Mouse (Mus musculus) gastrocnemius, postnatal 25 days (tissue): Measurements from ENCODE around the gene Nsun4. TPM values are rescaled to one million over a fixed set of nuclear protein-coding genes. Genes with fewer than 3 reads are reported as not detected.
A peak's percentile ranks its signal among the peaks of the same experiment; 100 is the strongest.

Experiments
- DNase-seq: peaks from one replicate; pipeline ENCODE4 v3.0.0; 2022
- total RNA-seq, 2 experiments: library from RNA; stranded (reverse); gene quantifications; 1 replicate in 1 of 2; 2 replicates in 1 of 2; pipeline ENCODE4 v1.2.3; 2021

Gene Nsun4
- total RNA-seq, 2 experiments from 2014 or later: 15.3 to 16.7 TPM

GRCm38 (mm10) chr4:116048130-116048920 lies 5.4 kb downstream of the Nsun4 start:
- peak; percentile 57 for DNase-seq

GRCm38 (mm10) chr4:116047681-116048080 lies 6.0 kb downstream of the Nsun4 start:
- no peak for DNase-seq

GRCm38 (mm10) chr4:116046604-116047003 lies 7.1 kb downstream of the Nsun4 start:
- DNase-seq: no peak

GRCm38 (mm10) chr4:116042186-116042585 lies 11.5 kb downstream of the Nsun4 start:
- DNase-seq: no peak

GRCm38 (mm10) chr4:116040466-116040865 lies 13.2 kb downstream of the Nsun4 start:
- no peak for DNase-seq

GRCm38 (mm10) chr4:116033374-116033773 lies 20.3 kb downstream of the Nsun4 start:
- DNase-seq: no peak

- DNase-seq: no peak
Observed at GRCm38 (mm10) chr4:116032906-116033305, 20.8 kb downstream of the Nsun4 start.

- DNase-seq: no peak
Observed at GRCm38 (mm10) chr4:116017902-116018746, 35.6 kb downstream of the Nsun4 start, which contains the start of gene Faah. Faah (minus strand) TSS chr4:116017926.

- DNase-seq: peak; percentile 48
Observed at GRCm38 (mm10) chr4:116017300-116017901, 36.3 kb downstream of the Nsun4 start.

- DNase-seq: no peak
Observed at GRCm38 (mm10) chr4:116016862-116017299, 36.8 kb downstream of the Nsun4 start.

GRCm38 (mm10) chr4:116016396-116016795 lies 37.3 kb downstream of the Nsun4 start:
- no peak for DNase-seq

- no peak for DNase-seq
Observed at GRCm38 (mm10) chr4:116015996-116016395, 37.7 kb downstream of the Nsun4 start.

GRCm38 (mm10) chr4:116015502-116015901 lies 38.2 kb downstream of the Nsun4 start:
- no peak for DNase-seq

- DNase-seq: no peak
Observed at GRCm38 (mm10) chr4:116010186-116010585, 43.5 kb downstream of the Nsun4 start.

GRCm38 (mm10) chr4:116001206-116001605 lies 52.5 kb downstream of the Nsun4 start:
- DNase-seq: no peak

GRCm38 (mm10) chr4:116000671-116001070 lies 53.0 kb downstream of the Nsun4 start:
- DNase-seq: no peak

- no peak for DNase-seq
Observed at GRCm38 (mm10) chr4:115996729-115997128, 56.9 kb downstream of the Nsun4 start.

- no peak for DNase-seq
Observed at GRCm38 (mm10) chr4:115995376-115995730, 58.3 kb downstream of the Nsun4 start.

GRCm38 (mm10) chr4:115994662-115995375 lies 58.9 kb downstream of the Nsun4 start:
- DNase-seq: no peak

GRCm38 (mm10) chr4:115989382-115989781 lies 64.3 kb downstream of the Nsun4 start:
- DNase-seq: no peak

GRCm38 (mm10) chr4:115987858-115988530 lies 65.7 kb downstream of the Nsun4 start:
- no peak for DNase-seq
